Mouse (Mus musculus) kidney, embryonic 14.5 days (tissue): ENCODE results near the gene Dlx4. TPM values are rescaled to one million over a fixed set of nuclear protein-coding genes. Genes with fewer than 3 reads are reported as not detected.

Source experiments
- ATAC-seq: fragments of 200-750 bp; cut with Nextera tagmentation; 2 replicates; pipeline ENCODE4 v1.8.0; 2017; ENCODE audit warnings: moderate number of reproducible peaks, mild to moderate bottlenecking, moderate TSS enrichment, moderate library complexity; ENCODE audit not compliant: low FRiP score, low TSS enrichment
- H3K27ac ChIP-seq: fragments of 300-500 bp; sonication (generic); 2 replicates; pipeline ENCODE4 v1.5.1; 2014; ENCODE audit warnings: low read depth, mild to moderate bottlenecking, low read length, moderate library complexity, mixed read lengths
- H3K27me3 ChIP-seq: fragments of 300-500 bp; sonication (generic); 2 replicates; pipeline ENCODE4 v1.6.1; 2014; ENCODE audit warnings: mild to moderate bottlenecking, low read length; ENCODE audit not compliant: control insufficient read depth, insufficient read depth
- H3K36me3 ChIP-seq: fragments of 300-500 bp; sonication (generic); 2 replicates; pipeline ENCODE4 v1.6.1; 2014; ENCODE audit warnings: low read length, mixed read lengths; ENCODE audit not compliant: control insufficient read depth, insufficient read depth
- H3K4me1 ChIP-seq: fragments of 300-500 bp; sonication (generic); 2 replicates; pipeline ENCODE4 v1.6.1; 2014; ENCODE audit warnings: low read length, mixed read lengths; ENCODE audit not compliant: control insufficient read depth, insufficient read depth
- H3K4me2 ChIP-seq: fragments of 300-500 bp; sonication (generic); replicated peaks from 2 replicates; pipeline ENCODE4 v1.6.1; 2014; ENCODE audit warnings: low read depth, mild to moderate bottlenecking, low read length
- H3K4me3 ChIP-seq: fragments of 300-500 bp; sonication (generic); 2 replicates; pipeline ENCODE4 v1.5.1; 2014; ENCODE audit warnings: mild to moderate bottlenecking, low read length
- H3K9ac ChIP-seq: fragments of 300-500 bp; sonication (generic); 2 replicates; pipeline ENCODE4 v1.6.1; 2014; ENCODE audit warnings: low read depth, mild to moderate bottlenecking, low read length, moderate library complexity
- H3K9me3 ChIP-seq: fragments of 300-500 bp; sonication (generic); 2 replicates; pipeline ENCODE4 v1.6.1; 2016; ENCODE audit warnings: low read length; ENCODE audit not compliant: control insufficient read depth
- WGBS: fragments of 180-500 bp; shearing (Covaris S2); extraction: QIAGEN DNeasy Blood & Tissue Kit; methylation state at CpG from one replicate; pipeline ENCODE4 v1.1.7; 2014; 5-methylcytosine and 5-hydroxymethylcytosine counted together
- polyA plus RNA-seq: library from polyadenylated mRNA; unstranded; fragments of >200 nt; fragmentation: Nextera tagmentation; extraction: Ambion mirVana; gene quantifications from 2 replicates; pipeline ENCODE4 v1.2.1, GENCODE M21; 2014

Gene Dlx4
- polyA plus RNA-seq, 1 experiment from 2014 or later, result not detected

DNA sequence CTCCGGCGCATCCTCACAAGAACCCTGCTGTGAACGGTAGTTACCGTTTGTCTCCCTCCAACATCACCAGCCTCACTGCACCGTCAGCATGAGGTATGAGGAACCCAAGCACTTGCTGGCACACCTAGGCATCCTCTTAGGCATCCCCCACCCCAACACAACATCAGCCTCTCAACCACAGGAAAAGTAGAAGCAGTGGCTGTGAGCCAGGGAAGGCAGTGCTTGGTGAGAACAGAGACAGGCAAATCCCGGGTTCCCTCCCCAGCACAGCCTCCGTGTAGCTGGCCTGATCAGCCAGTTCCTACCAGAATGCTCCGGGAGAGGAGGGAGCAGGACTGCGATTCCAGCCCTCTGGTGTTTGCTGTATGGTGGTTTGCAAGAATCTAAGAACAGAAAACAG is 2.7 kb upstream of the Dlx4 start:
- Histone ChIP-seq H3K9me3 (no peaks in the 10 kb centered on the region), H3K4me2 (no peak overlapping the region), H3K36me3 (no peaks in the 10 kb centered on the region), H3K4me1 (peaks cover 18% of the 10 kb centered on the region), H3K4me3 (no peak overlapping the region), H3K27me3 (peaks cover 87% of the 10 kb centered on the region), H3K27ac (no peak overlapping the region), H3K9ac (no peak overlapping the region)
- WGBS, result 2% methylated on average over 9 of the region's 9 CpGs
- no peak for ATAC-seq

GRCm38 (mm10) chr11:95144946-95145483 is 1.0 kb downstream of the Dlx4 start:
- peak overlapping the region; percentile 45 for H3K4me3 ChIP-seq
- H3K4me2 ChIP-seq, result peak overlapping the region; percentile 81
- H3K27me3 ChIP-seq, result peaks cover 98% of the 10 kb centered on the region
- H3K36me3 ChIP-seq, result no peaks in the 10 kb centered on the region
- H3K27ac ChIP-seq, result no peak overlapping the region
- no peak overlapping the region for H3K9ac ChIP-seq
- under 1% methylated on average over 32 of the region's 34 CpGs for WGBS
- H3K4me1 ChIP-seq, result peaks cover 15% of the 10 kb centered on the region
- no peak for ATAC-seq
- no peaks in the 10 kb centered on the region for H3K9me3 ChIP-seq

GRCm38 (mm10) chr11:95144091-95144945 is 1.7 kb downstream of the Dlx4 start:
- Histone ChIP-seq H3K4me2 (no peak overlapping the region; the same call in 1 of the 2 replicates), H3K27ac (no peak overlapping the region), H3K4me1 (peaks cover 15% of the 10 kb centered on the region), H3K9ac (no peak overlapping the region), H3K9me3 (no peaks in the 10 kb centered on the region), H3K27me3 (peaks cover 99% of the 10 kb centered on the region), H3K4me3 (peak overlapping the region; percentile 45; the same call in 1 of the 2 replicates), H3K36me3 (no peaks in the 10 kb centered on the region)
- WGBS, result 6% methylated on average over 9 of the region's 9 CpGs
- no peak for ATAC-seq

DNA sequence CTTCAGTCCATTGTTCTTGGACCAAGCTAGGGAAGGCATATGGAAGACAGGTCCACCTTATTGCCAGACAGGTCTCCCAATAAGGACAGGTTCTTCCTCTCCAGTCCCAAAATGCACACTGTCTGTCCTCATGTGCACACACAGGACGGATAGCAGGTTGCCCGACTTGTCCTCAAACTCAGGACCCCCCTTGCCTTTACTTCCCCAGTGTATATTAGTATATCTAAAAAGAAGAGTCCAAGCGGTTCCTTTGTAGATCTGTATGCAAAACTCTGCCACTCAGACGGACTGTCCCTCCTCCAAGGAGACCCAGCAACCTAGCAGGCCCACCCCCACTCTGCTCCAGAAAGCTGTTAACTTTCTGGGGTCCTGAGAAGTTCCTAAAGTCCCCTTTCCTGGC is 2.4 kb downstream of the Dlx4 start:
- no peak for ATAC-seq
- H3K9ac ChIP-seq, result no peak overlapping the region
- no peak overlapping the region for H3K27ac ChIP-seq
- no peak overlapping the region for H3K4me2 ChIP-seq
- 5% methylated on average over 4 of the region's 4 CpGs for WGBS
- peaks cover 19% of the 10 kb centered on the region for H3K4me1 ChIP-seq
- H3K27me3 ChIP-seq, result peaks cover 100% of the 10 kb centered on the region
- no peak overlapping the region for H3K4me3 ChIP-seq
- no peaks in the 10 kb centered on the region for H3K36me3 ChIP-seq
- H3K9me3 ChIP-seq, result no peaks in the 10 kb centered on the region

- 3% methylated on average over 39 of the region's 39 CpGs for WGBS
- Histone ChIP-seq H3K27me3 (peaks cover 100% of the 10 kb centered on the region), H3K4me2 (no peak overlapping the region), H3K4me1 (peaks cover 19% of the 10 kb centered on the region), H3K36me3 (no peaks in the 10 kb centered on the region), H3K27ac (no peak overlapping the region), H3K9me3 (no peaks in the 10 kb centered on the region), H3K4me3 (peak overlapping the region; percentile 15; the same call in 1 of the 2 replicates), H3K9ac (no peak overlapping the region)
- no peak for ATAC-seq
Measured at GRCm38 (mm10) chr11:95142980-95143575, 3.0 kb downstream of the Dlx4 start.

DNA sequence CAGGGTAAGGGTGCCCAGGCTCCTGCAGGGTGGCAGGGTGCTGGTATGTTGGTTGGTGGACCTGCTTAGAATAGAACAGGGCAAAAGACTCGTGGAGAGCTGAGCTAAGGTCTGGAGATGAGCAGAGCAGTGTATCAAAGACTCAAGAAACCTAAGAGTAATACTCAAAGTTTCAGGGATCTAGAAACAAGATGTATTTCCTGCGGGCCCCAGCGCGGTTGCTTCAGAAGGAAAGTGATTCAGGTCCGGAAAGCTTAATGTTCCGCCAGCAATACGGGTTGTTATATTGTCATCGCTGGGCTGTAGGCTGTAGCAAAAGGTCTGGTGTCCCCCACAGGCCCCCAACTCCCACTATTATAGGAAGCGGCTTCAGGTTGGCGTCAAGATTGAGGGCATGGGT is 3.8 kb downstream of the Dlx4 start:
- WGBS, result 18% methylated on average over 10 of the region's 10 CpGs
- no peak for ATAC-seq
- no peak overlapping the region for H3K9ac ChIP-seq
- H3K4me2 ChIP-seq, result no peak overlapping the region
- H3K9me3 ChIP-seq, result no peaks in the 10 kb centered on the region
- H3K4me3 ChIP-seq, result no peak overlapping the region
- H3K36me3 ChIP-seq, result no peaks in the 10 kb centered on the region
- H3K4me1 ChIP-seq, result peaks cover 19% of the 10 kb centered on the region
- H3K27ac ChIP-seq, result no peak overlapping the region
- peaks cover 100% of the 10 kb centered on the region for H3K27me3 ChIP-seq

- Histone ChIP-seq H3K4me3 (no peak overlapping the region), H3K4me1 (peaks cover 6% of the 10 kb centered on the region; the same call in 1 of the 2 replicates)
Measured at GRCm38 (mm10) chr11:95139871-95140270, 6.2 kb downstream of the Dlx4 start.

GRCm38 (mm10) chr11:95137281-95137680 is 8.8 kb downstream of the Dlx4 start:
- peaks cover 54% of the 10 kb centered on the region for H3K27me3 ChIP-seq
- H3K9me3 ChIP-seq, result no peaks in the 10 kb centered on the region
- no peak overlapping the region for H3K4me2 ChIP-seq
- WGBS, result 15% methylated on average over 6 of the region's 6 CpGs
- ATAC-seq, result no peak
- H3K27ac ChIP-seq, result no peak overlapping the region
- H3K9ac ChIP-seq, result no peak overlapping the region
- no peak overlapping the region for H3K4me3 ChIP-seq
- 0 out of 2 replicates have a peak, but pooled peaks cover 4% of the 10 kb centered on the region for H3K4me1 ChIP-seq
- H3K36me3 ChIP-seq, result no peaks in the 10 kb centered on the region

More at GRCm38 (mm10) chr11:95139871-95140270, 6.2 kb downstream of the Dlx4 start:
- ATAC-seq, result no peak
- Histone ChIP-seq H3K27me3 (peaks cover 80% of the 10 kb centered on the region), H3K27ac (no peak overlapping the region), H3K36me3 (no peaks in the 10 kb centered on the region), H3K4me2 (no peak overlapping the region), H3K9ac (no peak overlapping the region), H3K9me3 (no peaks in the 10 kb centered on the region)
- WGBS, result 54% methylated on average over 5 of the region's 5 CpGs

- H3K4me2 ChIP-seq, result no peak overlapping the region
- H3K27me3 ChIP-seq, result peaks cover 26% of the 10 kb centered on the region
- H3K9ac ChIP-seq, result no peak overlapping the region
- no peak for ATAC-seq
- H3K9me3 ChIP-seq, result no peaks in the 10 kb centered on the region
- H3K36me3 ChIP-seq, result no peaks in the 10 kb centered on the region
- no peaks in the 10 kb centered on the region for H3K4me1 ChIP-seq
- H3K4me3 ChIP-seq, result no peak overlapping the region
- no peak overlapping the region for H3K27ac ChIP-seq
- WGBS, result 64% methylated on average over 6 of the region's 6 CpGs
Measured at GRCm38 (mm10) chr11:95133321-95133720, 12.7 kb downstream of the Dlx4 start.
